Comparison of ENCODE assay signal across 10 mouse cellular contexts in genomic region chr8:116868699-116869098, GRCm38 (mm10). TPM values are rescaled to one million over a fixed set of nuclear protein-coding genes. Genes with fewer than 3 reads are reported as not detected.
DNase-seq lines count a peak whose midpoint lies in the region; ATAC-seq and TF ChIP-seq lines count a peak whose summit lies in the region.
"Had no signal": no experiment of that assay in that cellular context is flagged by ENCODE, and none has a peak within 500 bp of the region (broad histone marks: within the 10 kb centered on the region; RNA-seq: fewer than 3 reads in every experiment).

No protein-coding gene starts in this region.

- no peak for TF ChIP-seq POLR2A in bone marrow, adult 2 months (IDR thresholded peaks at IDR 0.05; ENCODE audit: borderline replicate concordance, control insufficient read depth, low read depth, low read length)

- H3K4me2 ChIP-seq in hindbrain, embryonic 13.5 days = no peak overlapping the region
- no peak overlapping the region for H3K4me2 ChIP-seq in embryonic facial prominence, embryonic 14.5 days (ENCODE audit: low read depth, low read length)
- H3K4me2 ChIP-seq in kidney, embryonic 16.5 days (replicated peaks; ENCODE audit: low read depth, low read length) = no peak overlapping the region
- H3K4me2 ChIP-seq: heart, embryonic 13.5 days; neural tube, embryonic 13.5 days had no signal

- 0 out of 2 replicates have a peak, but pooled peaks cover 3% of the 10 kb centered on the region for H3K4me1 ChIP-seq in hindbrain, embryonic 10.5 days (replicated peaks)
- peaks cover under 1% of the 10 kb centered on the region for H3K4me1 ChIP-seq in hindbrain, embryonic 13.5 days (replicated peaks)
- H3K4me1 ChIP-seq in bone marrow, adult 2 months (ENCODE audit: control insufficient read depth, insufficient read depth, low read length) = no peaks in the 10 kb centered on the region
- H3K4me1 ChIP-seq in embryonic facial prominence, embryonic 14.5 days (ENCODE audit: control insufficient read depth, insufficient read depth, low read length) = no peaks in the 10 kb centered on the region
- H3K4me1 ChIP-seq in kidney, embryonic 16.5 days (ENCODE audit: insufficient read depth, low read length) = peaks cover 6% of the 10 kb centered on the region; the same call in 1 of the 2 replicates
- H3K4me1 ChIP-seq: neural tube, embryonic 13.5 days had no signal

- TF ChIP-seq CTCF in bone marrow, adult 2 months (IDR thresholded peaks at IDR 0.05; ENCODE audit: control insufficient read depth, insufficient read depth, low read length) = peak; percentile 56

- H3K36me3 ChIP-seq in hindbrain, embryonic 10.5 days = no peaks in the 10 kb centered on the region
- H3K36me3 ChIP-seq in hindbrain, embryonic 13.5 days = no peaks in the 10 kb centered on the region
- no peaks in the 10 kb centered on the region for H3K36me3 ChIP-seq in embryonic facial prominence, embryonic 14.5 days (ENCODE audit: control insufficient read depth, insufficient read depth, low read length)
- no peaks in the 10 kb centered on the region for H3K36me3 ChIP-seq in kidney, embryonic 16.5 days (ENCODE audit: insufficient read depth, low read length)
- H3K36me3 ChIP-seq: heart, embryonic 13.5 days; neural tube, embryonic 13.5 days had no signal

- no peak overlapping the region for H3K9ac ChIP-seq in hindbrain, embryonic 13.5 days
- H3K9ac ChIP-seq in embryonic facial prominence, embryonic 14.5 days (ENCODE audit: low read depth, low read length) = no peak overlapping the region
- H3K9ac ChIP-seq in kidney, embryonic 16.5 days (replicated peaks; ENCODE audit: low read length) = no peak overlapping the region; the same call in 1 of the 2 replicates
- H3K9ac ChIP-seq: heart, embryonic 13.5 days; neural tube, embryonic 13.5 days had no signal

- peak; percentile 45 for DNase-seq in hindbrain, embryonic 10.5 days (ENCODE audit: low spot score)
- DNase-seq in B cell, adult 2 months = peak; percentile 20 to 23
- DNase-seq in embryonic facial prominence, embryonic 14.5 days (ENCODE audit: low spot score) = peak; percentile 68

- no peaks in the 10 kb centered on the region for H3K9me3 ChIP-seq in hindbrain, embryonic 10.5 days
- no peaks in the 10 kb centered on the region for H3K9me3 ChIP-seq in hindbrain, embryonic 13.5 days
- H3K9me3 ChIP-seq in embryonic facial prominence, embryonic 14.5 days (ENCODE audit: control insufficient read depth, low read length) = no peaks in the 10 kb centered on the region
- H3K9me3 ChIP-seq in kidney, embryonic 16.5 days (ENCODE audit: low read length) = no peaks in the 10 kb centered on the region
- H3K9me3 ChIP-seq: heart, embryonic 13.5 days; neural tube, embryonic 13.5 days had no signal

- H3K27me3 ChIP-seq in hindbrain, embryonic 10.5 days (ENCODE audit: insufficient read depth, poor library complexity, severe bottlenecking) = peaks cover 16% of the 10 kb centered on the region
- peaks cover 19% of the 10 kb centered on the region for H3K27me3 ChIP-seq in hindbrain, embryonic 13.5 days
- H3K27me3 ChIP-seq in embryonic facial prominence, embryonic 14.5 days (replicated peaks; ENCODE audit: control insufficient read depth, insufficient read depth, low read length) = no peaks in the 10 kb centered on the region
- H3K27me3 ChIP-seq in kidney, embryonic 16.5 days (ENCODE audit: insufficient read depth, low read length) = peaks cover 8% of the 10 kb centered on the region; the same call in 1 of the 2 replicates

- no peak overlapping the region for H3K27ac ChIP-seq in hindbrain, embryonic 10.5 days
- H3K27ac ChIP-seq in hindbrain, embryonic 13.5 days = no peak overlapping the region
- H3K27ac ChIP-seq in bone marrow, adult 2 months (ENCODE audit: control insufficient read depth, insufficient read depth, low read depth, low read length, poor library complexity) = no peak overlapping the region
- H3K27ac ChIP-seq in embryonic facial prominence, embryonic 14.5 days (replicated peaks; ENCODE audit: low read depth, low read length) = no peak overlapping the region
- H3K27ac ChIP-seq in kidney, embryonic 16.5 days (ENCODE audit: low read length) = no peak overlapping the region
- H3K27ac ChIP-seq: heart, embryonic 13.5 days; neural tube, embryonic 13.5 days had no signal

- H3K4me3 ChIP-seq in hindbrain, embryonic 10.5 days = no peak overlapping the region
- H3K4me3 ChIP-seq in hindbrain, embryonic 13.5 days = no peak overlapping the region
- no peak overlapping the region for H3K4me3 ChIP-seq in bone marrow, adult 2 months (replicated peaks; ENCODE audit: control insufficient read depth, low read depth, low read length)
- H3K4me3 ChIP-seq in embryonic facial prominence, embryonic 14.5 days (ENCODE audit: low read depth, low read length) = no peak overlapping the region
- H3K4me3 ChIP-seq in kidney, embryonic 16.5 days (ENCODE audit: low read length) = no peak overlapping the region
- H3K4me3 ChIP-seq: heart, embryonic 13.5 days; neural tube, embryonic 13.5 days had no signal

- WGBS in hindbrain, embryonic 10.5 days = 60% methylated on average over 4 of the region's 4 CpGs
- WGBS in hindbrain, embryonic 13.5 days = 41% methylated on average over 4 of the region's 4 CpGs
- 7% methylated on average over 4 of the region's 4 CpGs for WGBS in bone marrow, adult 2 months
- WGBS in embryonic facial prominence, embryonic 14.5 days = 37% methylated on average over 4 of the region's 4 CpGs
- whole genome bisulfite sequencing in kidney, embryonic 16.5 days = 14% methylated on average over 4 of the region's 4 CpGs

- no peak for ATAC-seq in hindbrain, embryonic 13.5 days (ENCODE audit: low FRiP score)
- peak; percentile 65; the same call in 1 of the 2 replicates for ATAC-seq in embryonic facial prominence, embryonic 14.5 days (ENCODE audit: low read depth)
- ATAC-seq in kidney, embryonic 16.5 days (ENCODE audit: low FRiP score, low TSS enrichment) = peak; percentile 75
- ATAC-seq in megakaryocyte, adult 5-6 weeks (ENCODE audit: poor library complexity, severe bottlenecking) = peak; percentile 43; the same call in 1 of the 2 replicates
- ATAC-seq in activated CD4-positive, CD25-positive, alpha-beta regulatory T cell, adult 4 months = no peak

RNA-seq across cellular contexts. Expression of gene Cmc2, which starts 52.6 kb away (rescaled TPM):
- 79.5 and 79.7 TPM in 2 replicates for polyA plus RNA-seq in hindbrain, embryonic 10.5 days (2016; fragmentation: Nextera tagmentation; extraction: Ambion mirVana)
- polyA plus RNA-seq in hindbrain, embryonic 13.5 days (2015; fragmentation: Nextera tagmentation; extraction: Ambion mirVana) = 36.2 and 38.0 TPM in 2 replicates
- polyA plus RNA-seq in bone marrow, adult 2 months (2011; ENCODE audit: insufficient read depth, insufficient read length, low replicate concordance, missing spikeins) = 51.2 and 63.1 TPM in 2 replicates
- 74.4 and 77.7 TPM in 2 replicates for polyA plus RNA-seq in embryonic facial prominence, embryonic 14.5 days (2014; fragmentation: Nextera tagmentation; extraction: Ambion mirVana)
- 79.4 and 89.3 TPM in 2 replicates for polyA plus RNA-seq in kidney, embryonic 16.5 days (2015; fragmentation: Nextera tagmentation; extraction: Ambion mirVana)
- 43.3 and 49.2 TPM in 2 replicates for total RNA-seq in megakaryocyte, adult 5-6 weeks (2015)
- 51.7 and 66.0 TPM in 2 replicates for total RNA-seq in megakaryocyte, adult 5-6 weeks (2017)
- polyA plus RNA-seq in activated CD4-positive, CD25-positive, alpha-beta regulatory T cell, adult 4 months (2017; shearing (Covaris generic)) = 10 to 100 TPM; 34.8 to 43.4 TPM

RNA-seq across cellular contexts. Expression of gene Cenpn, which starts 52.8 kb away (rescaled TPM):
- 48.3 and 62.6 TPM in 2 replicates for polyA plus RNA-seq in hindbrain, embryonic 10.5 days (2016; fragmentation: Nextera tagmentation; extraction: Ambion mirVana)
- polyA plus RNA-seq in hindbrain, embryonic 13.5 days (2015; fragmentation: Nextera tagmentation; extraction: Ambion mirVana) = 10.5 and 13.6 TPM in 2 replicates
- polyA plus RNA-seq in bone marrow, adult 2 months (2011; ENCODE audit: insufficient read depth, insufficient read length, low replicate concordance, missing spikeins) = 18.4 and 21.8 TPM in 2 replicates
- polyA plus RNA-seq in embryonic facial prominence, embryonic 14.5 days (2014; fragmentation: Nextera tagmentation; extraction: Ambion mirVana) = 27.9 and 31.7 TPM in 2 replicates
- 45.5 and 46.3 TPM in 2 replicates for polyA plus RNA-seq in kidney, embryonic 16.5 days (2015; fragmentation: Nextera tagmentation; extraction: Ambion mirVana)
- total RNA-seq in megakaryocyte, adult 5-6 weeks (2015) = 26.9 and 35.6 TPM in 2 replicates
- 35.7 and 36.8 TPM in 2 replicates for total RNA-seq in megakaryocyte, adult 5-6 weeks (2017)
- 1 to 10 TPM; 7.4 to 8.5 TPM for polyA plus RNA-seq in activated CD4-positive, CD25-positive, alpha-beta regulatory T cell, adult 4 months (2017; shearing (Covaris generic))

Comparison
In these comparisons a context has a peak if more than half of its experiments do, and no peak if none do; other contexts are left out.
1. ATAC-seq: peak in embryonic facial prominence, embryonic 14.5 days (single experiment), kidney, embryonic 16.5 days (single experiment) and megakaryocyte, adult 5-6 weeks (single experiment); none in hindbrain, embryonic 13.5 days (single experiment) and activated CD4-positive, CD25-positive, alpha-beta regulatory T cell, adult 4 months (single experiment).
2. Peak in every context shown above with its lines, with median percentiles within 50 percentile points of each other: DNase-seq.